Mouse (Mus musculus): Measurements from ENCODE around the gene Rapgef2. TPM values are rescaled to one million over a fixed set of nuclear protein-coding genes. Genes with fewer than 3 reads are reported as not detected.
"Not testable (repeated sequence)": the region's sequence is repeated elsewhere in the genome, so short reads cannot be mapped to it uniquely, and the experiment has no call there.

Gene Rapgef2
- total and polyA plus RNA-seq, 2 experiments from 2014 or later: 9.6 to 56.9 TPM

GRCm38 (mm10) chr3:79071561-79071960, 214.8 kb downstream of the Rapgef2 start:
- Histone ChIP-seq H3K27ac (ENCODE audit: low read depth, low read length) (no peak overlapping the region), H3K9ac (replicated peaks; ENCODE audit: low read length, poor library complexity, severe bottlenecking) (no peak overlapping the region), H3K4me1 (ENCODE audit: insufficient read depth, low read length) (no peaks in the 10 kb centered on the region), H3K4me2 (ENCODE audit: low read depth, low read length, poor library complexity, severe bottlenecking) (no peak overlapping the region), H3K27me3 (ENCODE audit: insufficient read depth, low read length) (no peaks in the 10 kb centered on the region), H3K9me3 (ENCODE audit: low read length) (no peaks in the 10 kb centered on the region), H3K36me3 (ENCODE audit: insufficient read depth, low read length) (peaks cover 33% of the 10 kb centered on the region), H3K4me3 (ENCODE audit: low read depth, low read length) (no peak overlapping the region)
- DNase-seq (ENCODE audit: low spot score): no peak
- ATAC-seq (ENCODE audit: low FRiP score): no peak
- TF ChIP-seq CTCF (IDR thresholded peaks at IDR 0.05): no peak
- whole genome bisulfite sequencing: 60% methylated on average over 5 of the region's 7 CpGs

GRCm38 (mm10) chr3:79069891-79070290, 216.4 kb downstream of the Rapgef2 start:
- Histone ChIP-seq H3K4me2 (ENCODE audit: low read depth, low read length, poor library complexity, severe bottlenecking) (no peak overlapping the region), H3K9me3 (ENCODE audit: low read length) (no peaks in the 10 kb centered on the region), H3K9ac (replicated peaks; ENCODE audit: low read length, poor library complexity, severe bottlenecking) (no peak overlapping the region), H3K27ac (ENCODE audit: low read depth, low read length) (no peak overlapping the region), H3K4me3 (ENCODE audit: low read depth, low read length) (no peak overlapping the region), H3K36me3 (ENCODE audit: insufficient read depth, low read length) (peaks cover 40% of the 10 kb centered on the region), H3K27me3 (ENCODE audit: insufficient read depth, low read length) (no peaks in the 10 kb centered on the region), H3K4me1 (ENCODE audit: insufficient read depth, low read length) (no peaks in the 10 kb centered on the region)
- 86% methylated on average over 10 of the region's 10 CpGs for WGBS
- DNase-seq (ENCODE audit: low spot score) (no peak), ATAC-seq (ENCODE audit: low FRiP score) (no peak)
- no peak for TF ChIP-seq CTCF (IDR thresholded peaks at IDR 0.05)

- TF ChIP-seq CTCF (IDR thresholded peaks at IDR 0.05): no peak
- Histone ChIP-seq H3K4me2 (ENCODE audit: low read depth, low read length, poor library complexity, severe bottlenecking) (no peak overlapping the region), H3K9me3 (ENCODE audit: low read length) (no peaks in the 10 kb centered on the region), H3K9ac (replicated peaks; ENCODE audit: low read length, poor library complexity, severe bottlenecking) (no peak overlapping the region), H3K27ac (ENCODE audit: low read depth, low read length) (no peak overlapping the region), H3K4me3 (ENCODE audit: low read depth, low read length) (no peak overlapping the region), H3K27me3 (ENCODE audit: insufficient read depth, low read length) (no peaks in the 10 kb centered on the region), H3K36me3 (ENCODE audit: insufficient read depth, low read length) (peaks cover 42% of the 10 kb centered on the region), H3K4me1 (ENCODE audit: insufficient read depth, low read length) (no peaks in the 10 kb centered on the region)
- whole genome bisulfite sequencing: 82% methylated on average over 11 of the region's 11 CpGs
- ATAC-seq (ENCODE audit: low FRiP score) (no peak), DNase-seq (ENCODE audit: low spot score) (no peak)
Observed at GRCm38 (mm10) chr3:79068976-79069375, 217.3 kb downstream of the Rapgef2 start.

DNA sequence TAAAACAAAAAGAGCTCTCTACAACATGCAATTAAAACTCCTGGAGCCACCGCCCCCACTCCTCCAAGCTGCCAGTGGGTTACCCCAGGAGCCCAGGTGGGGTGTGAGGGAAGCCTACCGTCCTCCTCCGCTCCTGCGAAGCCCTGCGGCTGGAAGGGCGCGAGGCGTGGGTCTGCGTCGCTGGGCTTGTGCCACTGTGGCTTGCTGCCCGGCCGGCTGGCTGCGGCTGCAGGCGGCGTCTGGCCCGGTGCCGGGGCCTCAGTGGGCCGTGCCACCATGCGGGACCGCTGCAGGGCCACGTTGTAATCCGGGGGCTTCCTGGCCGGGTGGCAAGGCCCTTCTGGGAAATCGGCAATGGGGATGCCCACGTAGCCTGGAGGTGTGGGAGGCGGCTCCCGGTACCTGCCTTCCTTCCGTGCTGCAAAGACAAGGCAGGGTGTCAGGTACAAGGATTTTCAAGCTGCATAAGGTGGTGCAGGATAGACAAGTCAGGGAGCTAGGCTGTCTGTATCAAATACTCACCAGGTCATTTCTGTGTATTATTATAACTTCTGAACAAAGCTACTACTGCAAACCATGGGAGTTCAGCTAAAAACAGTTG, 219.8 kb downstream of the Rapgef2 start:
- no peak overlapping the region for H3K4me3 ChIP-seq (ENCODE audit: low read depth, low read length)
- no peak for TF ChIP-seq CTCF (IDR thresholded peaks at IDR 0.05)
- WGBS: 91% methylated on average over 28 of the region's 28 CpGs

GRCm38 (mm10) chr3:79064096-79064495, 222.2 kb downstream of the Rapgef2 start:
- no peak for ATAC-seq (ENCODE audit: low FRiP score)
- 92% methylated on average over 10 of the region's 10 CpGs for WGBS
- Histone ChIP-seq H3K9me3 (ENCODE audit: low read length) (no peaks in the 10 kb centered on the region), H3K27me3 (ENCODE audit: insufficient read depth, low read length) (no peaks in the 10 kb centered on the region), H3K36me3 (ENCODE audit: insufficient read depth, low read length) (peaks cover 31% of the 10 kb centered on the region), H3K4me1 (ENCODE audit: insufficient read depth, low read length) (no peaks in the 10 kb centered on the region), H3K9ac (replicated peaks; ENCODE audit: low read length, poor library complexity, severe bottlenecking) (no peak overlapping the region), H3K4me3 (ENCODE audit: low read depth, low read length) (no peak overlapping the region), H3K27ac (ENCODE audit: low read depth, low read length) (no peak overlapping the region), H3K4me2 (ENCODE audit: low read depth, low read length, poor library complexity, severe bottlenecking) (no peak overlapping the region)
- no peak for DNase-seq (ENCODE audit: low spot score)
- TF ChIP-seq CTCF (IDR thresholded peaks at IDR 0.05): no peak

More for the DNA sequence above, 219.8 kb downstream of the Rapgef2 start:
- Histone ChIP-seq H3K4me1 (ENCODE audit: insufficient read depth, low read length) (no peaks in the 10 kb centered on the region), H3K27ac (ENCODE audit: low read depth, low read length) (no peak overlapping the region), H3K9me3 (ENCODE audit: low read length) (no peaks in the 10 kb centered on the region), H3K9ac (replicated peaks; ENCODE audit: low read length, poor library complexity, severe bottlenecking) (no peak overlapping the region), H3K27me3 (ENCODE audit: insufficient read depth, low read length) (no peaks in the 10 kb centered on the region), H3K36me3 (ENCODE audit: insufficient read depth, low read length) (peaks cover 43% of the 10 kb centered on the region), H3K4me2 (ENCODE audit: low read depth, low read length, poor library complexity, severe bottlenecking) (no peak overlapping the region)
- ATAC-seq (ENCODE audit: low FRiP score): no peak; the same call in 1 of the 2 replicates
- no peak for DNase-seq (ENCODE audit: low spot score)

GRCm38 (mm10) chr3:79061426-79061825, 224.9 kb downstream of the Rapgef2 start:
- no peak overlapping the region for H3K4me2 ChIP-seq (ENCODE audit: low read depth, low read length, poor library complexity, severe bottlenecking)
- DNase-seq (ENCODE audit: low spot score): no peak
- no peak for ATAC-seq (ENCODE audit: low FRiP score)
- no peak overlapping the region for H3K9ac ChIP-seq (replicated peaks; ENCODE audit: low read length, poor library complexity, severe bottlenecking)
- no peaks in the 10 kb centered on the region for H3K27me3 ChIP-seq (ENCODE audit: insufficient read depth, low read length)
- peaks cover 18% of the 10 kb centered on the region for H3K36me3 ChIP-seq (ENCODE audit: insufficient read depth, low read length)
- no peak overlapping the region for H3K27ac ChIP-seq (ENCODE audit: low read depth, low read length)
- H3K4me1 ChIP-seq (ENCODE audit: insufficient read depth, low read length): no peaks in the 10 kb centered on the region
- H3K9me3 ChIP-seq (ENCODE audit: low read length): no peaks in the 10 kb centered on the region
- no peak overlapping the region for H3K4me3 ChIP-seq (ENCODE audit: low read depth, low read length)
- no peak for TF ChIP-seq CTCF (IDR thresholded peaks at IDR 0.05)
- 89% methylated on average over 6 of the region's 6 CpGs for WGBS

DNA sequence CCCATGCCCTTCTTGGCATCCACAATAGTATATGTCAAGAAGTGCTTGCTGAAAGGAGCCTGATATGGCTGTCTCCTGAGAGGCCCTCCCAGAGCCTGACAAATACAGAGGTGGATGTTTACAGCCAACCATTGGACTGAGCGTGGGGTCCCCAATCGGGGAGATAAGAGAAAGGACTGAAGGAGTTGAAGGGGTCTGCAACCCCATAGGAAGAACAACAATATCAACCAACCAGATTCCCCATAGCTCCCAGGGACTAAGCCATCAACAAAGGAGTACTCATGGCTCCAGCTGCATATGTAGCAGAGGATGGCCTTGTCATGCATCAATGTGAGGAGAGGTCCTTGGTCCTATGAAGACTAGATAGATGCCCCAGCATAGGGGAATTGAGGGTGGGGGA, 227.8 kb downstream of the Rapgef2 start:
- not testable (repeated sequence) for DNase-seq (ENCODE audit: low spot score); H3K4me1 ChIP-seq (ENCODE audit: insufficient read depth, low read length); H3K9ac ChIP-seq (replicated peaks; ENCODE audit: low read length, poor library complexity, severe bottlenecking); H3K4me3 ChIP-seq (ENCODE audit: low read depth, low read length); H3K27me3 ChIP-seq (ENCODE audit: insufficient read depth, low read length); H3K27ac ChIP-seq (ENCODE audit: low read depth, low read length); H3K36me3 ChIP-seq (ENCODE audit: insufficient read depth, low read length); H3K4me2 ChIP-seq (ENCODE audit: low read depth, low read length, poor library complexity, severe bottlenecking); ATAC-seq (ENCODE audit: low FRiP score); H3K9me3 ChIP-seq (ENCODE audit: low read length)
- WGBS: 97% methylated on average over 2 of the region's 2 CpGs

Measured in midbrain, postnatal 0 days (tissue).